Mouse (Mus musculus) forebrain, embryonic 15.5 days (tissue): ENCODE data around the gene Begain. TPM values are rescaled to one million over a fixed set of nuclear protein-coding genes. Genes with fewer than 3 reads are reported as not detected.

Experiments
- ATAC-seq: fragments of 200-750 bp; cut with Nextera tagmentation; replicated peaks from 2 replicates; pipeline ENCODE4 v1.8.0; 2017; ENCODE audit warnings: mild to moderate bottlenecking, moderate TSS enrichment, moderate library complexity
- H3K27ac ChIP-seq: fragments of 300-500 bp; sonication (generic); replicated peaks from 2 replicates; pipeline ENCODE4 v1.5.1; 2015; ENCODE audit warnings: mild to moderate bottlenecking, inconsistent platforms
- H3K27me3 ChIP-seq: fragments of 300-500 bp; sonication (generic); 2 replicates; pipeline ENCODE4 v1.6.1; 2015; ENCODE audit warnings: inconsistent platforms
- H3K36me3 ChIP-seq: fragments of 300-500 bp; sonication (generic); 2 replicates; pipeline ENCODE4 v1.6.1; 2015; ENCODE audit warnings: mild to moderate bottlenecking, inconsistent platforms
- H3K4me1 ChIP-seq: fragments of 300-500 bp; sonication (generic); 2 replicates; pipeline ENCODE4 v1.6.1; 2015; ENCODE audit warnings: inconsistent platforms
- H3K4me2 ChIP-seq: fragments of 300-500 bp; sonication (generic); replicated peaks from 2 replicates; pipeline ENCODE4 v1.6.1; 2015; ENCODE audit warnings: mild to moderate bottlenecking, inconsistent platforms
- H3K4me3 ChIP-seq: fragments of 300-500 bp; sonication (generic); 2 replicates; pipeline ENCODE4 v1.5.1; 2015; ENCODE audit warnings: mild to moderate bottlenecking, inconsistent platforms
- H3K9ac ChIP-seq: fragments of 300-500 bp; sonication (generic); replicated peaks from 2 replicates; pipeline ENCODE4 v1.6.1; 2015; ENCODE audit warnings: mild to moderate bottlenecking, inconsistent platforms
- H3K9me3 ChIP-seq: fragments of 300-500 bp; sonication (generic); 2 replicates; pipeline ENCODE4 v1.6.1; 2016; ENCODE audit warnings: inconsistent platforms
- WGBS: fragments of 180-500 bp; shearing (Covaris S2); methylation state at CpG from one replicate; pipeline ENCODE4 v1.1.7; 2015; ENCODE audit warnings: mixed read lengths; 5-methylcytosine and 5-hydroxymethylcytosine counted together
- polyA plus RNA-seq: library from polyadenylated mRNA; unstranded; fragments of >200 nt; fragmentation: Nextera tagmentation; extraction: Ambion mirVana; gene quantifications from 2 replicates; pipeline ENCODE4 v1.2.1, GENCODE M21; 2015

Begain gene
- polyA plus RNA-seq, 1 experiment from 2014 or later: 20.2 TPM

DNA sequence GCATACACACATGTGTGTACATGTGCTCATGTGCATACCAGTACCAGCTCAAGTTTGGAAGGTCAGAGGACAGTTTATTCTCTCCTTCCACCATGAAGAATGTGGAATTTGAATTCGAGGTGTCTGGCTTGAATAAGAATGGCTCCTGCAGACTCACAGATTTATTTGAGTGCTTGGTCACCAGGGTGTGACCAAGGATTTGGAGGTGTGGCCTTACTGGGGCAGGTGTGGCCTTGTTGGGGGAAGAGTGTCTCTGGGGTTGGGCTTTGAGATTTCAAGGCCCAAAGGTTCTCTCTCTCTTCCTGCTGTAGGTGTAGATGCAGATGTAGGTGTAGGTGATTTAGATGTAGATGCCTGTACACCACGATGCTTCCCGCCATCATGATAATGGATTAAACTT is 15.5 kb upstream of the Begain start:
- H3K27me3 ChIP-seq: no peaks in the 10 kb centered on the region
- H3K36me3 ChIP-seq: no peaks in the 10 kb centered on the region
- no peak overlapping the region for H3K4me3 ChIP-seq
- no peaks in the 10 kb centered on the region for H3K9me3 ChIP-seq
- no peak overlapping the region for H3K9ac ChIP-seq
- H3K27ac ChIP-seq: no peak overlapping the region
- ATAC-seq: no peak
- peaks cover 18% of the 10 kb centered on the region for H3K4me1 ChIP-seq
- WGBS: 87% methylated on average over 3 of the region's 3 CpGs
- no peak overlapping the region for H3K4me2 ChIP-seq

DNA sequence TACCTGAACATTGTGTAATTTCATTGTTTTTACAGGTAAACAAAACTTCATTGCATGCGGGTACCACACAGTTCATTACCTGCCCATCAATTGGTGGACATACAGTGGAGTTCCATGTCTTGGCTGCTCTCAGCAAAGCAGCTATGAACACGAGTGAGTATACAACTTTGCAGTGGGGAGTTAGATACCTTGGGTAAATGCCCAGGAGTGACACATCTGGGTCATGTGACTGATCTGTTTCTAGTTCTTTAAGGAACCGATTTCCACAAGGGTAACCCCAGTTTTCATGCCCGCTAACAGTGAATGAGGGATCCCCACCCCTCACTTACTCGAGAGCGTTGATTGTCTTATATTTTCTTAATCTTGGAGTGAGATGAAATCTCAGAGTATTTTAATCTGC is 9.0 kb upstream of the Begain start:
- H3K27ac ChIP-seq: no peak overlapping the region
- H3K4me3 ChIP-seq: no peak overlapping the region
- no peaks in the 10 kb centered on the region for H3K4me1 ChIP-seq
- H3K4me2 ChIP-seq: no peak overlapping the region
- no peaks in the 10 kb centered on the region for H3K9me3 ChIP-seq
- ATAC-seq: no peak
- 83% methylated on average over 6 of the region's 6 CpGs for WGBS
- H3K9ac ChIP-seq: no peak overlapping the region
- no peaks in the 10 kb centered on the region for H3K36me3 ChIP-seq
- no peaks in the 10 kb centered on the region for H3K27me3 ChIP-seq

DNA sequence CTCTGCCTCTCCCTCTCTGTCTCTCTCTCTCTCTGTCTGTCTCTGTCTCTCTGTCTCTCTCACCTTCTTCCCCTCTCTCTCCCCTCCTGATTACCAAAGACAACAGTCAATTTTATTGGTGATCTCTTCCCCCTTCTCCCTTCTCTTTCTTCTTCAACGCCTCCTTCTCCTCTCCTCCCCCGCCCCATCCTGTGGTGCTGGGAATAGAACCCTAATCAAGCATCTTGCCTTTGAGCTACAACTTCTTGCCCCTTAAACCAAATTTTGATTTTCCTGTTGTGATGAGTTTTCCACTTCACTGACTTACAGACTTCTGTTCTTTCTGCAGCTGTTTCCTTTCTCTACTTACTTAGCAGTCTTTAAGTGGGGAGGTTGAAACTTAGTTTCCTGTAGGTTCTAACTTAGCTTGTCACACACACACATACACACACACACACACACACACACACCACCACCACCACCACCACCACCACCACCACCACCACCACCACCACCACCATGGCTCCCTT is 6.8 kb upstream of the Begain start:
- Histone ChIP-seq H3K4me2 (no peak overlapping the region), H3K9me3 (no peaks in the 10 kb centered on the region), H3K9ac (no peak overlapping the region), H3K4me3 (no peak overlapping the region), H3K27ac (no peak overlapping the region), H3K4me1 (no peaks in the 10 kb centered on the region), H3K36me3 (no peaks in the 10 kb centered on the region), H3K27me3 (no peaks in the 10 kb centered on the region)
- WGBS: 90% methylated on average over 2 of the region's 2 CpGs
- no peak for ATAC-seq

DNA sequence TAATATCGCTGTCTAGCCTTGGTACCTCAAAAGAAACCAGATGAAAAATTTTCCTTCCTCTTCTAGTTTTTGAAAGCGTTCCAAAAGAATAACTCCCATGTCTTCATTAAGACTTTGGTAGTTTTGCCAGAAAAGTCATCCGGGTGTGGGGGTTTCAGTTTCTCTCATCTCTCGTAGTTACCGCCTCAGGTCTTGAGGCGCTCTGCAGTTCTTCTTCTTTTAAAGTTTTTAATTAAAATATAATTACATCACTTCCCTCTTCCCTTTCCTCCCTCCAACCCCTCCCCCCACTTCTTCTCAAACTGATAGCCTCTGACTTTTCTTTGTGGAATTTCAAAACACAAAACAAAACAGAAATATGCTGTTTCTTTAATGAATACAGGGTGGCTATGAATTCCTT is 6.1 kb upstream of the Begain start:
- Histone ChIP-seq H3K9me3 (no peaks in the 10 kb centered on the region), H3K4me3 (no peak overlapping the region), H3K9ac (no peak overlapping the region), H3K36me3 (no peaks in the 10 kb centered on the region), H3K4me2 (no peak overlapping the region), H3K27me3 (no peaks in the 10 kb centered on the region), H3K27ac (no peak overlapping the region), H3K4me1 (no peaks in the 10 kb centered on the region)
- ATAC-seq: no peak
- 83% methylated on average over 6 of the region's 6 CpGs for WGBS

DNA sequence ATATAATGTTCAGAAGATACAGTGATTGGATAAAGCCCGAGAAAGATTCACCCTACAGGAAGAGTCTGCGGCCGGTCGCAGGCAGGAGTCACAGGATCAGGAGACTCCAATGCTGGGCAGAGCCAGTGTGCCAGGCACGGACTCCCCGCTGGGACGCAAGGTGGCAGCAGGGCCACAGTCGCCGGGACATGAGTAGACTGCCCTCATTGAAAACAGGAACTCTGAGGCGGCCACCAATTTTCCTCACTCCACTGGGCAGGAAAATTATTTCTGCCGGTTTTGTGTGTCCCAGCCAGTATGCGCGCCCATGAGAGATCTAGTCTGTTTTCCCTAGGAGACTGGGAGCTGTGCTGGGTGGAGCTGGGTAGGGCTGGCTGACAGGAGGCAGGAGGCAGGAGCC is 3.2 kb upstream of the Begain start:
- Histone ChIP-seq H3K4me1 (peaks cover 16% of the 10 kb centered on the region), H3K9me3 (no peaks in the 10 kb centered on the region), H3K4me2 (no peak overlapping the region), H3K27me3 (no peaks in the 10 kb centered on the region), H3K27ac (no peak overlapping the region), H3K4me3 (no peak overlapping the region), H3K9ac (no peak overlapping the region), H3K36me3 (no peaks in the 10 kb centered on the region)
- WGBS: 79% methylated on average over 13 of the region's 13 CpGs
- ATAC-seq: no peak

DNA sequence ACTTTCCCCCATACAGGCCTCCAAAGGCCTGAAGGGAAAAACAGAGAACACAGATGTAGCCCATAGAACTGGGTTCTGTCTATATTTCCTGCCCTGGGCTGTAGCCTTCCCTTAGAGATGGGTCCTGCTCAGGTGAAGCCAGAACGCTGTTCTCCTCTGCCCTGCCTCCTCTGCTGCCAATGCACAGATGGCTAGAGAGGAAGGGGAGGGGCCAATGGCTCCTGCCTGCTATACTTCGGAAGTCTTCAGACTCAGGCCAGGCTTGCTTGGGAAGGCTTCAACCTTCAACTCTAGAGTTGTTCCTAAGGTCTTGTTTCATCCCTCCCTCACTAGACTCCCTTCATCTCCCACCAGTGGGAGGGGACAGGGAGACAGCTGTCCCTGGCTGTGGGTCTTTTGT is 1.7 kb upstream of the Begain start:
- Histone ChIP-seq H3K4me3 (no peak overlapping the region), H3K36me3 (no peaks in the 10 kb centered on the region), H3K4me1 (peaks cover 16% of the 10 kb centered on the region), H3K9ac (no peak overlapping the region), H3K27me3 (no peaks in the 10 kb centered on the region), H3K27ac (no peak overlapping the region), H3K4me2 (no peak overlapping the region), H3K9me3 (no peaks in the 10 kb centered on the region)
- no peak for ATAC-seq
- 44% methylated on average over 2 of the region's 2 CpGs for WGBS

DNA sequence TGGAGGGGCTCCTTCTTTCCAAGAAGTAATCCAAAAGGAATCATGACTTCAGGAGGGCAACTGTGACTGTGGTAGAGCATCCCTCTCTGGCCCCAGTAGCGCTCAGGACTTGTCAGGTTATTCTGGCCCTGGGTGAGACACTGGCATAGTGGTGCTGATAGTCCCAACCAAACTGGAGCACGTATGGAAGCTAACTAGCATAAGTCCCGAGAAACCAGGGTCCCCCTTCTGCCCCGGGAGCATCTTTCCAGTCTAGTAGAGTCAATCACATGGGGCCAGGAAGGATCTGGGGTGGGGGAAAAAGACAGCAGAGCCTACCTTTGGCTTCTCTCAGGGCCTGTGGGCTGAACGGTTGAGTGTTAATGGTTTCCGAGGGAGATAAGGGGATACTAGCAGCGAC is 721 bp upstream of the Begain start:
- WGBS: 81% methylated on average over 7 of the region's 7 CpGs
- H3K9ac ChIP-seq: no peak overlapping the region
- ATAC-seq: no peak
- no peak overlapping the region for H3K27ac ChIP-seq
- no peaks in the 10 kb centered on the region for H3K27me3 ChIP-seq
- peaks cover 16% of the 10 kb centered on the region for H3K4me1 ChIP-seq
- peak overlapping the region; percentile 94 for H3K4me2 ChIP-seq
- peak overlapping the region; percentile 66 for H3K4me3 ChIP-seq
- H3K36me3 ChIP-seq: no peaks in the 10 kb centered on the region
- no peaks in the 10 kb centered on the region for H3K9me3 ChIP-seq

DNA sequence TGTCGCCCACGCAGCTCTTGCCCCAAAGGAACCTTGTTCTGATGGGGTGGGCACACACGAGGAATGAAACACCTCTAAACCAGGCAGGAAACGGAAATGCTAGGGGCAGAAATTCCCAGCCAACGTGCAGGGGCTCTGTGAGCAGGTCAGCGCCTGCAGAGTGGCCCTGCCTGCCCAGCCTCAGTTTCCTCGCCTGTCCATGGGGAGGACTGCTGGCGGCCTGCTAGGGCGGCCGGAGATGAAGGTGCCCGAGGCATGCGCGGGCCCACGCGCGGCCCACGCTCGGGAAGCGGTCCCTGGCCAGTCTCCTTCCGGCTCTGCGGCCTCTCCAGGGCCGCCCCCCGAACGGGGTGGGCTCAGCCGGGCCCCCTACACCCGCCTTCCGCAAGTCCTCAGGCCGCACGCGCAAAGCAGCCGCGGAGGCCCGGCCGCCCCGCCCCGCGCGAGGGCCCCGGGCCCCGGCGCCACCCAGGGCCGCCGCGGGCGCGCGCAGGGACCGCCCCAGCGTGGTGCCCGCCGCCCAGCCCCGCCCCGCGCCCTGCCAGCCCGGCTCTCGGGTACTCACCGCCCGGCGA is 369 bp downstream of the Begain start:
- H3K27ac ChIP-seq: peak overlapping the region; percentile 56; the same call in 1 of the 2 replicates
- H3K4me3 ChIP-seq: peak overlapping the region; percentile 66
- WGBS: 2% methylated on average over 52 of the region's 59 CpGs
- ATAC-seq: peak; percentile 79
- no peaks in the 10 kb centered on the region for H3K9me3 ChIP-seq
- H3K4me1 ChIP-seq: peaks cover 16% of the 10 kb centered on the region
- H3K27me3 ChIP-seq: no peaks in the 10 kb centered on the region
- H3K36me3 ChIP-seq: no peaks in the 10 kb centered on the region
- H3K4me2 ChIP-seq: peak overlapping the region; percentile 94
- H3K9ac ChIP-seq: peak overlapping the region; percentile 69

DNA sequence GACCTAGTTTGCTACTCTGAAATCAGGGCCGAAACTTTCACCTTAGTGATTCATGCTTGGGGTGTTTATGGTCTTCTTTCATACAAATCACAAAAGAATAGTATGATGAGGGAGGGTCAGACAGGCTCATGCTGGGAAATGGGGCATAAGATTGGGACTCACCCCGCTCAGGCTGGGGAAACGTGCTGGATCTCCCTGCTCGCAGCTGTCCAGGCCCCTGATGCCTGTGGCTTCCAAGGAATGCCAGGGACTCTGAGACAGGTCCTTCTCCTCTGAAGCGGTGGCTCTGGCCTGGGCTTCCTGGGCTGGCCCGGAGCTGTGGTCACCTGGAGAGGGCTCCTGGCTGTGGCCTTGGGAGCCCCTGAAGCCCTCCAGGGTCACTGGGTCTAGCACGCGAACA is 9.4 kb downstream of the Begain start:
- H3K9ac ChIP-seq: no peak overlapping the region
- H3K9me3 ChIP-seq: no peaks in the 10 kb centered on the region
- no peak overlapping the region for H3K4me3 ChIP-seq
- H3K36me3 ChIP-seq: no peaks in the 10 kb centered on the region
- 87% methylated on average over 8 of the region's 8 CpGs for WGBS
- H3K27me3 ChIP-seq: peaks cover 24% of the 10 kb centered on the region
- H3K27ac ChIP-seq: no peak overlapping the region
- no peak overlapping the region for H3K4me2 ChIP-seq
- ATAC-seq: no peak
- peaks cover 3% of the 10 kb centered on the region for H3K4me1 ChIP-seq

DNA sequence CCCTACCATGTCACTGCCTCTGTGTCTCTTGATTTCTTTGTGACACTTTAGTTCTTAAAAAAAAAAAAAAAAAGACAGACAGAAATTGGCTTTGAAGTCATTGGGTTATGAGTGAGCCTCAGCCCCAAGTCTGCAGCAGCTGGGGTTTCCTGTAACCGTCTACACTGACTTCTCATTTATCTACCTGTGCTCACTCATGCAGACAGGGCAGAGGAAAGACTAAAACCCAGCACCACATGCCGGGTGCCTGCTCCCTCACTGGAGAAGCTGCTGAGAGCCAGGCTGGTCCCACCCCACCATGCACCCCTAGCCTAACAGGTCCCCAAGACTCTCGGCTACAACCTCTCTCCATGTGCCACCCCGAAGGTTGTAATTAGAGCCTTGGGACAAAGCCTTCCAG is 10.3 kb downstream of the Begain start:
- Histone ChIP-seq H3K9me3 (no peaks in the 10 kb centered on the region), H3K4me2 (no peak overlapping the region), H3K4me1 (peaks cover 12% of the 10 kb centered on the region), H3K9ac (no peak overlapping the region), H3K27ac (no peak overlapping the region), H3K4me3 (no peak overlapping the region), H3K36me3 (no peaks in the 10 kb centered on the region), H3K27me3 (peaks cover 33% of the 10 kb centered on the region)
- WGBS: 88% methylated on average over 4 of the region's 4 CpGs
- no peak for ATAC-seq

DNA sequence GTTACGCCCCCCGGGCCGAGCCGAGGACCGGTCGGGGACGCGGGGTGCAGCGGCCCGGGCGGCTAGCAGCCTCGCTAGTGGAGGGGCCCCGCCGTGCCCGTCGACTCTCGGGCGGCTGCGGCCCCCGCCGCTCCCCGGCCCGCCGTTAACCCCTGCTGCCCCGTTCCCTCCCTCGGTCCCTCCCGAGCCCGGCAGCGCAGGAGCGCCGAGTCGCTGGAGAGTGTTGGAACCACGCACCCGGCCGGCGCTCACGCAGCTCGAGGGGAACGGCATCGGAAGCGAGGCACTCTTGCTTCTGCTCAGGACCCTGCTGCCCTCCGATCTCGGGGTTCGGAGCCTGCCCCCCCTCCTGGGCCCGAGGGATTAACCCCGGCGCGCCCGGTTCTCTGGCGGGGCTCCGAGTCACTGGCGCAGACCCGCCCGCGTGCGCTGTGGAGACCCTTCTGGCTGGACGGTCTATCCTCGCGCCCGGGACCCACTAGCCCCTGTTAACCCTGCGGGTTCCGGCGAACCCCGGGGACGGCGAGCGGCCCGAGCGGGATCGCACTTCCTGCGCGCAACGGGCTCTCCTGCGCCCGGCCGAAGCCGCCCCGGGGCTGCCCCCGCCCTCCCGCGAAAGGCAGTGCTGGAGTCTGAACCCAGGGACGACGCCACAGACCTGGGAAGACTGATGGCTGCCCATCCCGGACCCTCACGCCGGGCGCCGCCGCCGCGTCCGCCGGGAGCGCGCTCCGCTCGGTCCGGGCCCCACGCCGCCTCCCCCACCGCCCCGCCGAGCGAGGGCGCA is 14.8 kb downstream of the Begain start:
- no peaks in the 10 kb centered on the region for H3K36me3 ChIP-seq
- peaks cover 18% of the 10 kb centered on the region for H3K4me1 ChIP-seq
- H3K27ac ChIP-seq: no peak overlapping the region
- peak overlapping the region; percentile 88 for H3K4me2 ChIP-seq
- WGBS: under 1% methylated on average over 78 of the region's 105 CpGs
- H3K9me3 ChIP-seq: no peaks in the 10 kb centered on the region
- H3K27me3 ChIP-seq: peaks cover 65% of the 10 kb centered on the region
- peak overlapping the region; percentile 44 for H3K9ac ChIP-seq
- no peak; the same call in 1 of the 2 replicates for ATAC-seq
- peak overlapping the region; percentile 47 for H3K4me3 ChIP-seq

DNA sequence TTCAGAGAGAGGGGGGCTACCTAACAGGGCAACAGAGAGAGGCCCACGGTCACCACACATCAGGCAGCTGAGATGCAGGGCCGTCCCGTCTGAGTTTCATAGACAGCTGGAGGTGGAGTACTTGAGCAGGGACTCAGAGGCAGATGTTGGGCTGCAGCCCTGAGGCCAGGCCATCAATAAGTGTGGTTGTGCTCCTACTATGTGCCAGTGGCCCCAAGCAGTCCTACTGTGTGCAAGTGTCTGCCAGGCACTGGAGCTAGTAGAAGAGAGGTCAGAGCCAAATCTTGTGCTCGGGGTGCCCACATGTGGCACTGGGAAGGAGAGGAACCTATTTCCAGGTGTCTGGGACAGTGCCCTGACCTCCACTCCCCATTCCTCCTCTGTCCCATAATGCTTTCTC is 18.1 kb downstream of the Begain start:
- peaks cover 18% of the 10 kb centered on the region for H3K4me1 ChIP-seq
- H3K4me2 ChIP-seq: no peak overlapping the region
- H3K36me3 ChIP-seq: no peaks in the 10 kb centered on the region
- no peaks in the 10 kb centered on the region for H3K9me3 ChIP-seq
- 92% methylated on average over 4 of the region's 4 CpGs for WGBS
- no peak for ATAC-seq
- no peak overlapping the region for H3K4me3 ChIP-seq
- H3K27me3 ChIP-seq: peaks cover 55% of the 10 kb centered on the region
- no peak overlapping the region for H3K27ac ChIP-seq
- H3K9ac ChIP-seq: no peak overlapping the region
